Mouse (Mus musculus) adrenal gland, adult (tissue): ENCODE data around the gene Pemt.

Experiments
- DNase-seq, 2 experiments: peaks; one replicate each; pipeline ENCODE4 v3.0.0; 2022 to 2023; ENCODE audit warnings: low spot score in 1 of 2; ENCODE audit not compliant: inconsistent age in 2 of 2

Gene Pemt

GRCm38 (mm10) chr11:60057987-60058386 lies 11.7 kb upstream of the Pemt start:
- DNase-seq: no peak

- no peak for DNase-seq
Observed at GRCm38 (mm10) chr11:60056520-60056919, 10.2 kb upstream of the Pemt start.

- DNase-seq: no peak
Observed at GRCm38 (mm10) chr11:60048841-60049240, 2.6 kb upstream of the Pemt start.

- no peak for DNase-seq
Observed at GRCm38 (mm10) chr11:60045676-60046057, 622 bp downstream of the Pemt start.

- peak; percentile 17 to 51 for DNase-seq
Observed at GRCm38 (mm10) chr11:60044777-60045176, 1.5 kb downstream of the Pemt start.

GRCm38 (mm10) chr11:60042277-60042676 lies 4.0 kb downstream of the Pemt start:
- no peak for DNase-seq

GRCm38 (mm10) chr11:60036537-60037220 lies 9.6 kb downstream of the Pemt start:
- DNase-seq: no peak

- DNase-seq: peak in 1 of 2 experiments; percentile 61
Observed at GRCm38 (mm10) chr11:60034911-60035400, 11.3 kb downstream of the Pemt start.

GRCm38 (mm10) chr11:60034293-60034692 lies 12.0 kb downstream of the Pemt start:
- no peak for DNase-seq

GRCm38 (mm10) chr11:60032586-60033430 lies 13.5 kb downstream of the Pemt start:
- no peak for DNase-seq

GRCm38 (mm10) chr11:60030747-60031331 lies 15.4 kb downstream of the Pemt start:
- no peak for DNase-seq

GRCm38 (mm10) chr11:60029976-60030375 lies 16.3 kb downstream of the Pemt start:
- DNase-seq: no peak

- peak; percentile 44 to 77 for DNase-seq
Observed at GRCm38 (mm10) chr11:60027913-60028875, 18.1 kb downstream of the Pemt start.

GRCm38 (mm10) chr11:60027272-60027671 lies 19.0 kb downstream of the Pemt start:
- peak; percentile 81 to 94 for DNase-seq

- DNase-seq: no peak
Observed at GRCm38 (mm10) chr11:60026166-60026565, 20.1 kb downstream of the Pemt start.

GRCm38 (mm10) chr11:60021201-60021600 lies 25.1 kb downstream of the Pemt start:
- DNase-seq: no peak

GRCm38 (mm10) chr11:60016726-60017125 lies 29.6 kb downstream of the Pemt start:
- DNase-seq: peak; percentile 25 to 69

- DNase-seq: no peak
Observed at GRCm38 (mm10) chr11:60011516-60011915, 34.8 kb downstream of the Pemt start.

GRCm38 (mm10) chr11:60009451-60009850 lies 36.8 kb downstream of the Pemt start:
- DNase-seq: no peak

- DNase-seq: no peak
Observed at GRCm38 (mm10) chr11:60005866-60006265, 40.4 kb downstream of the Pemt start.

GRCm38 (mm10) chr11:60004716-60005115 lies 41.6 kb downstream of the Pemt start:
- DNase-seq: no peak
